Mouse (Mus musculus) ES-E14 (cell line): ENCODE data around the gene Chmp6. TPM values are rescaled to one million over a fixed set of nuclear protein-coding genes. Genes with fewer than 3 reads are reported as not detected.

Source experiments
- DNase-seq: peaks from one replicate; pipeline ENCODE4 v3.0.0-alpha.2; 2013; ENCODE audit warnings: low read depth, low spot score
- H3K27ac ChIP-seq: 2 replicates; pipeline ENCODE4 v1.5.1; 2012; ENCODE audit warnings: low read depth, mild to moderate bottlenecking, low read length, moderate library complexity, mixed read lengths; ENCODE audit not compliant: poor library complexity, insufficient read depth, severe bottlenecking
- H3K36me3 ChIP-seq: 2 replicates; pipeline ENCODE4 v1.6.1; 2012; ENCODE audit warnings: mild to moderate bottlenecking, low read length, moderate library complexity, mixed read lengths; ENCODE audit not compliant: control insufficient read depth, poor library complexity, insufficient read depth, severe bottlenecking
- H3K4me1 ChIP-seq, 2 experiments: fragments of 150-350 bp in 1 of 2; sonication (generic) in 1 of 2; 2 replicates each; pipeline ENCODE4 v1.6.1; 2012; ENCODE audit warnings: low read length in 2 of 2, mild to moderate bottlenecking in 1 of 2, mixed read lengths in 1 of 2; ENCODE audit not compliant: control insufficient read depth in 2 of 2, insufficient read depth in 2 of 2, poor library complexity in 1 of 2
- H3K4me3 ChIP-seq, 2 experiments: fragments of 150-350 bp in 1 of 2; sonication (generic) in 1 of 2; 2 replicates each; pipeline ENCODE4 v1.5.1; 2012; ENCODE audit warnings: low read length in 2 of 2, low read depth in 1 of 2, mild to moderate bottlenecking in 1 of 2, mixed read lengths in 1 of 2; ENCODE audit not compliant: insufficient read depth in 1 of 2, poor library complexity in 1 of 2, severe bottlenecking in 1 of 2
- H3K9ac ChIP-seq: 2 replicates; pipeline ENCODE4 v1.6.1; 2012; ENCODE audit warnings: low read depth, mild to moderate bottlenecking, low read length, mixed read lengths; ENCODE audit not compliant: poor library complexity, insufficient read depth, severe bottlenecking
- H3K9me3 ChIP-seq: fragments of 150-350 bp; sonication (generic); 2 replicates; pipeline ENCODE4 v1.6.1; 2012; ENCODE audit warnings: low read depth, mild to moderate bottlenecking, low read length; ENCODE audit not compliant: control insufficient read depth, insufficient read depth
- CHD2 ChIP-seq: IDR thresholded peaks from 2 replicates; pipeline ENCODE4 v1.6.1; 2014; ENCODE audit warnings: mild to moderate bottlenecking, low read depth, low read length, inconsistent platforms
- HCFC1 ChIP-seq: IDR thresholded peaks from 2 replicates; pipeline ENCODE4 v1.6.1; 2012; ENCODE audit warnings: low read length, inconsistent platforms, borderline replicate concordance; ENCODE audit not compliant: insufficient read depth
- MAFK ChIP-seq: IDR thresholded peaks from 2 replicates; pipeline ENCODE4 v1.6.1; 2014; ENCODE audit warnings: mild to moderate bottlenecking, low read depth, low read length, inconsistent platforms; ENCODE audit not compliant: insufficient read depth
- ZC3H11A ChIP-seq: IDR thresholded peaks from 2 replicates; pipeline ENCODE4 v1.6.1; 2012; ENCODE audit warnings: low read depth, mild to moderate bottlenecking, inconsistent platforms, low read length, borderline replicate concordance
- ZNF384 ChIP-seq: IDR thresholded peaks from 2 replicates; pipeline ENCODE4 v1.6.1; 2012; ENCODE audit warnings: low read depth, low read length, inconsistent platforms
- in situ Hi-C, 2 experiments: fragments of 600-800 bp; cut with MboI; formaldehyde crosslinking; loops; one replicate each; pipeline ENCODE4 v1.15.1; 2025; ENCODE audit warnings: low sequenced_read_pairs in 2 of 2, inconsistent platforms in 1 of 2; ENCODE audit not compliant: unreplicated experiment in 2 of 2
- total RNA-seq: library from RNA; depleted of rRNA; stranded (reverse); fragments of 300-350 nt; gene quantifications from 2 replicates; pipeline ENCODE4 v1.2.3, GENCODE M21; 2012

The Chmp6 gene
- total RNA-seq, 1 experiment = 48.1 TPM

DNA sequence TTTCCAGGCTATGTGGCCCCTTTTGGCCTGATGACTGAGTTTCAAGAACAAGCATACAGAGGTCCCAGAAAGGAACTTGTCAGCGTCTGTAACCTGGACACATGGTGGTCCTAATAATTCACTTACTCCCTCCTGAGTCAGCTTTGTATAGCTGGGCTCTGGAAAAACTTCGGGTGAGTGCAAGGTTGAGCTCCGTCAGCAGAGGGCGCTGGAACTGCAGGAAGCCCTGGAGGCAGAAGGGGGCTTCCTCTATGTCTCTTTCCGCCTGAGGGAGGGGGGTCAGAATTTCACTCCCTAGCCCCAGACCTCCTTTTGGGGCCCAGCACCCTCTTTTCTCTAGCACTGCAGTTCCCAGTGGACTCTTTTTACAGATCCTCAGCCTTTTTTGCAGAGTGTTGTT, 3.8 kb upstream of the Chmp6 start:
- no peak overlapping the region for H3K27ac ChIP-seq
- no peaks in the 10 kb centered on the region for H3K9me3 ChIP-seq
- peaks cover 0 to 17% of the 10 kb centered on the region in 2 experiments; a peak in 1 of 4 replicates for H3K4me1 ChIP-seq
- in situ Hi-C loops = loop anchor here (5.0 to 25.0 kb wide), 2 partner anchors 397 to 407 kb away; no protein-coding TSS in a partner anchor
- TF ChIP-seq HCFC1 (no peak), MAFK (peak; percentile 54; the same call in 1 of the 2 replicates), ZC3H11A (peak; percentile 69), ZNF384 (no peak), CHD2 (no peak)
- no peak for DNase-seq
- 0 out of 4 replicates have a peak overlapping the region, but pooled peaks of 1 of the 2 experiments have one; percentile 18 for H3K4me3 ChIP-seq
- H3K9ac ChIP-seq = no peak overlapping the region; the same call in 1 of the 2 replicates
- H3K36me3 ChIP-seq = no peaks in the 10 kb centered on the region

GRCm38 (mm10) chr11:119912845-119913244, 396 bp upstream of the Chmp6 start:
- peak overlapping the region; percentile 90 to 97 for H3K4me3 ChIP-seq
- peak overlapping the region; percentile 98 for H3K9ac ChIP-seq
- H3K4me1 ChIP-seq = peaks cover 0 to 30% of the 10 kb centered on the region in 2 experiments; a peak in 1 of 4 replicates
- peaks cover 10% of the 10 kb centered on the region; the same call in 1 of the 2 replicates for H3K36me3 ChIP-seq
- TF ChIP-seq ZC3H11A (no peak), CHD2 (no peak), HCFC1 (no peak), MAFK (no peak), ZNF384 (no peak)
- in situ Hi-C loops = loop anchor here in 1 of 2 experiments (25.0 kb wide), 1 partner anchor 401 kb away; no protein-coding TSS in a partner anchor
- no peak for DNase-seq
- no peaks in the 10 kb centered on the region for H3K9me3 ChIP-seq
- peak overlapping the region; percentile 3; the same call in 1 of the 2 replicates for H3K27ac ChIP-seq

DNA sequence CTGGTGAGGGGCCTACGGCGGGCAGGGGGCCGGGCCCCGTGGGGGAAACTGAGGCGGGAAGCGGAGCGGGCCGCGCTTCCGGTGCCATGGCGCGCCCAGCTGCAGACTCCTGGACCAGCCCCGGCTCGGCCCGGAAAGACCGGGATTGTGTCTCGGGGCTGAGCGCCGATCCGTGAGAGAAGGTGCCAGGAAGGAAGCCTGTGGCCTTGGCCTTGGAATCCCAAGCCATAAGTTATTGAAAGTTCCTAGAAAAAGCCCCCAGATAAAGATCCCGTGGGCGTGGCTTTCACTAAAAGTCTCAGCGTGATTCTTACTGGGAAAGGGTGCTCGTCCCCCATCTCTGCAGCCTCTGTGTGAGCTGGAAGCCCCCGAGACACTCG, 684 bp downstream of the Chmp6 start:
- in situ Hi-C loops = loop anchor here in 1 of 2 experiments (25.0 kb wide), 1 partner anchor 402 kb away; no protein-coding TSS in a partner anchor
- H3K27ac ChIP-seq = peak overlapping the region; percentile 58; the same call in 1 of the 2 replicates
- peaks cover 0 to 28% of the 10 kb centered on the region in 2 experiments; a peak in 1 of 4 replicates for H3K4me1 ChIP-seq

DNA sequence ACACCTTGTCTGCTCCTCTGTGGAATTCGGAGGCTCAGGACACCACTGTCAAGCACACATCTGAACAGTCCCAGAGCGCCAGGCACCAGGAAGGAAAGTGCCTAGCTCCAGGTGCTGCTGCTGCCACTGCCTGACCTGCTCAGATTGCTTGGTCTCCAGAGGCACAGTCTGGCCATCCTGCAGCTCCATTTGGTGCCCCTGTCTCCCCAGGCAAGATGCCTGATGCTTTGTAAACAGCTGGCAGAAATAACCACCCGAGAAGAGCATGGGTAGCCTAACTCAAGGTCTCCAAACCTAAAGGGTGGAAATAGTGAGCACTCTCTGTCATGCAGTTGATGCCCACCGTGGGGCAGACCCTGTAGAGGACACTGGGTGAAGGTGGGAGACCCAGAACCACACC, 1.1 kb downstream of the Chmp6 start:
- no peak overlapping the region for H3K27ac ChIP-seq
- H3K4me1 ChIP-seq = peaks cover 0 to 27% of the 10 kb centered on the region in 2 experiments; a peak in 1 of 4 replicates
- peak overlapping the region; percentile 90 to 97 for H3K4me3 ChIP-seq
- TF ChIP-seq HCFC1 = no peak
- peaks cover 20% of the 10 kb centered on the region; the same call in 1 of the 2 replicates for H3K36me3 ChIP-seq
- H3K9ac ChIP-seq = peak overlapping the region; percentile 98
- H3K9me3 ChIP-seq = no peaks in the 10 kb centered on the region
- no peak for DNase-seq
- in situ Hi-C loops = loop anchor here in 1 of 2 experiments (25.0 kb wide), 1 partner anchor 402 kb away; no protein-coding TSS in a partner anchor

More for the DNA sequence above, 684 bp downstream of the Chmp6 start:
- H3K9ac ChIP-seq = peak overlapping the region; percentile 98
- H3K9me3 ChIP-seq = no peaks in the 10 kb centered on the region
- H3K4me3 ChIP-seq = peak overlapping the region; percentile 90 to 97
- DNase-seq = no peak
- TF ChIP-seq ZNF384 (no peak), CHD2 (no peak), HCFC1 (no peak)
- H3K36me3 ChIP-seq = peaks cover 20% of the 10 kb centered on the region; the same call in 1 of the 2 replicates
